Mouse (Mus musculus) hindlimb bud, embryonic 11.5 days (tissue): ENCODE measurements around the gene Rp9.

ENCODE experiments used
- DNase-seq: peaks from one replicate; pipeline ENCODE4 v3.0.0-alpha.2; 2012; ENCODE audit warnings: low read depth, low spot score; ENCODE audit errors: extremely low spot score

The Rp9 gene

GRCm38 (mm10) chr9:22469643-22470042 is at the start of gene Rp9:
TSS of gene Rp9 (minus strand) at chr9:22469743.
- no peak for DNase-seq

GRCm38 (mm10) chr9:22518394-22519041 is 49.0 kb upstream of the Rp9 start:
- DNase-seq = no peak

- DNase-seq = no peak
These were observed 45.5 kb upstream of the Rp9 start for GRCm38 (mm10) chr9:22515076-22515475.

- no peak for DNase-seq
These were observed 36.0 kb upstream of the Rp9 start for GRCm38 (mm10) chr9:22505574-22505973.

- DNase-seq = no peak
These were observed 34.0 kb upstream of the Rp9 start for GRCm38 (mm10) chr9:22503581-22503980.

GRCm38 (mm10) chr9:22502972-22503371 is 33.4 kb upstream of the Rp9 start:
- no peak for DNase-seq

GRCm38 (mm10) chr9:22497021-22497767 is 27.7 kb upstream of the Rp9 start:
- DNase-seq = no peak

- DNase-seq = no peak
These were observed 25.6 kb upstream of the Rp9 start for GRCm38 (mm10) chr9:22495133-22495532.

GRCm38 (mm10) chr9:22494203-22494807 is 24.8 kb upstream of the Rp9 start:
- DNase-seq = no peak

GRCm38 (mm10) chr9:22488963-22489362 is 19.4 kb upstream of the Rp9 start:
- DNase-seq = no peak

- DNase-seq = no peak
These were observed 16.7 kb upstream of the Rp9 start for GRCm38 (mm10) chr9:22486211-22486610.

- DNase-seq = no peak
These were observed 15.2 kb upstream of the Rp9 start for GRCm38 (mm10) chr9:22484562-22485308.

GRCm38 (mm10) chr9:22483866-22484561 is 14.5 kb upstream of the Rp9 start:
- no peak for DNase-seq

GRCm38 (mm10) chr9:22478946-22479345 is 9.4 kb upstream of the Rp9 start:
- no peak for DNase-seq

- no peak for DNase-seq
These were observed 6.7 kb upstream of the Rp9 start for GRCm38 (mm10) chr9:22476265-22476664.

- DNase-seq = peak; percentile 68
These were observed 5.9 kb upstream of the Rp9 start, which contains the start of gene Bbs9 for GRCm38 (mm10) chr9:22475424-22475868. TSS of gene Bbs9 (plus strand) at chr9:22475715.

- DNase-seq = no peak
These were observed 664 bp downstream of the Rp9 start for GRCm38 (mm10) chr9:22468899-22469259.

- no peak for DNase-seq
These were observed 1.2 kb downstream of the Rp9 start for GRCm38 (mm10) chr9:22468170-22468898.

GRCm38 (mm10) chr9:22467371-22468169 is 2.0 kb downstream of the Rp9 start:
- DNase-seq = no peak
